Mouse (Mus musculus) MEL (cell line): ENCODE results near the gene Uaca.

ENCODE experiments used
- CHD2 ChIP-seq: IDR thresholded peaks from 2 replicates; pipeline ENCODE4 v1.6.1; 2011; ENCODE audit warnings: low read length, improper control_type of control experiment
- CTCF ChIP-seq, 3 experiments: IDR thresholded peaks in 2 of 3; conservative IDR thresholded peaks in 1 of 3; 2 replicates each; pipeline ENCODE4 v1.5.1; 2011 to 2012; ENCODE audit warnings: low read length in 3 of 3, low read depth in 2 of 3, mild to moderate bottlenecking in 2 of 3, improper control_type of control experiment in 1 of 3, inconsistent platforms in 1 of 3, mixed read lengths in 1 of 3, moderate library complexity in 1 of 3; ENCODE audit not compliant: control insufficient read depth in 1 of 3, insufficient read depth in 1 of 3, poor library complexity in 1 of 3, severe bottlenecking in 1 of 3
- MXI1 ChIP-seq: IDR thresholded peaks from 2 replicates; pipeline ENCODE4 v1.6.1; 2011; ENCODE audit warnings: mild to moderate bottlenecking, low read depth, low read length, improper control_type of control experiment
- NELFE ChIP-seq: IDR thresholded peaks from 2 replicates; pipeline ENCODE4 v1.6.1; 2011; ENCODE audit warnings: low read depth, low read length, improper control_type of control experiment
- POLR2A ChIP-seq, 2 experiments: IDR thresholded peaks; 2 replicates each; pipeline ENCODE4 v1.6.1; 2011 to 2012; ENCODE audit warnings: low read length in 2 of 2, mild to moderate bottlenecking in 2 of 2, control low read depth in 1 of 2, improper control_type of control experiment in 1 of 2, low read depth in 1 of 2, moderate library complexity in 1 of 2; ENCODE audit not compliant: control insufficient read depth in 1 of 2, insufficient read depth in 1 of 2, poor library complexity in 1 of 2
- RCOR1 ChIP-seq: IDR thresholded peaks from 2 replicates; pipeline ENCODE4 v1.6.1; 2012; ENCODE audit warnings: low read depth, mild to moderate bottlenecking, inconsistent platforms, low read length, improper control_type of control experiment
- UBTF ChIP-seq: IDR thresholded peaks from 2 replicates; pipeline ENCODE4 v1.6.1; 2012; ENCODE audit warnings: low read depth, mild to moderate bottlenecking, inconsistent platforms, low read length, improper control_type of control experiment, moderate library complexity, borderline replicate concordance; ENCODE audit not compliant: insufficient read depth
- USF1 ChIP-seq: IDR thresholded peaks from 2 replicates; pipeline ENCODE4 v1.6.1; 2014; ENCODE audit warnings: low read depth, mild to moderate bottlenecking, inconsistent platforms, low read length, improper control_type of control experiment, moderate library complexity
- ZNF384 ChIP-seq: IDR thresholded peaks from 2 replicates; pipeline ENCODE4 v1.6.1; 2012; ENCODE audit warnings: low read depth, mild to moderate bottlenecking, inconsistent platforms, low read length, improper control_type of control experiment

DNA sequence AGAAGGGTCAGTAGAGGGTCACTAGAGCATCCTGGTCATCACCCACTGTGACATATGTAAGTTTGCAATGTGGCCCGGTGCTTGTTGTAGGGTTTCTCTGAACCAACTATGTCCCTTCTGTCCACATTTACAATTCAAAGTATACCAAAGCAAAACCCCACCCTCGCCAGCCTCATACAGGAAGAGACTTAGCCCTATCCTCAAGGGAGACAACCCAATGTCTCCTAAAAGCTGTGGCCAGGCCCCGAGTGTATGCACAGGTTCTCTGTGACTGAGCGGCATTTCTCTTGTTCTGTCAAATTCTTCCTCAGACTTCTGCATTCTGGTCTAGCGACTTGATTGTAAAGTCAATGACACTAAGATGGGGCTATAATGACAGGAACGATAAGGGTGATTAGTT, 99.2 kb downstream of the Uaca start:
- no peak for TF ChIP-seq CTCF (IDR thresholded peaks at IDR 0.05 in 2 of 3, conservative IDR thresholded peaks at IDR 0.05 in 1 of 3; ENCODE audit: control insufficient read depth in 1 of 3, insufficient read depth in 1 of 3, low read depth in 2 of 3, low read length in 3 of 3, poor library complexity in 1 of 3, severe bottlenecking in 1 of 3)
- TF ChIP-seq ZNF384: no peak
- TF ChIP-seq POLR2A (IDR thresholded peaks at IDR 0.05; ENCODE audit: control insufficient read depth in 1 of 2, insufficient read depth in 1 of 2, low read depth in 1 of 2, low read length in 2 of 2, poor library complexity in 1 of 2): no peak
- TF ChIP-seq NELFE: no peak
- no peak for TF ChIP-seq RCOR1
- TF ChIP-seq MXI1: no peak
- no peak for TF ChIP-seq CHD2
- no peak for TF ChIP-seq USF1
- no peak for TF ChIP-seq UBTF
